Mouse (Mus musculus): ENCODE results near the gene Nf1. TPM values are rescaled to one million over a fixed set of nuclear protein-coding genes. Genes with fewer than 3 reads are reported as not detected.

Gene Nf1
- polyA plus RNA-seq, 1 experiment, result 8.0 TPM

- TF ChIP-seq GATA1 (IDR thresholded peaks at IDR 0.05; ENCODE audit: low read length), result no peak
Observed at GRCm38 (mm10) chr11:79494976-79495800, 155.7 kb downstream of the Nf1 start.

GRCm38 (mm10) chr11:79502917-79503316 is 163.4 kb downstream of the Nf1 start:
- TF ChIP-seq GATA1 (IDR thresholded peaks at IDR 0.05; ENCODE audit: low read length), result no peak

DNA sequence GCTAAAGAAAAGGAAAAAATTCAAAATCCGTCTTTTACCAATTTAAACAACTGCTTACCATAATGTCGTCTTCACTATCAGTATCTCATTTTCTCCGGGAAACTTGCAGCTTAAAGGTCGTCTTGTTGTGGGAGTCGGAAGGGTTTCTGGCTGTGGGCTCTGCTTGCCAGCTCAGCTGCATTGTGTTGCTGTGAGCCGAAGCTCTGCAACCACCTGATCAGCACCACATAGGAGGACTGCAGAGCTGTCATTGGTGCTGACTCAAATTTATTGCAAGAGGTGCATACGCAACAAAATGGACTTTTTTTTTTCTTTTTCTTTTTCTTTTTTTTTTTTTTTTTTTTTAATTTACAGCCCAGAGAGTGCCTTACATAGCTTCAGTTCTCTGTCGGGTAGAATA is 164.4 kb downstream of the Nf1 start, which contains the start of gene Omg:
Gene Omg (minus strand): TSS at position 240 of the 400 bp plus-strand sequence.
- no peak for TF ChIP-seq GATA1 (IDR thresholded peaks at IDR 0.05; ENCODE audit: low read length)

DNA sequence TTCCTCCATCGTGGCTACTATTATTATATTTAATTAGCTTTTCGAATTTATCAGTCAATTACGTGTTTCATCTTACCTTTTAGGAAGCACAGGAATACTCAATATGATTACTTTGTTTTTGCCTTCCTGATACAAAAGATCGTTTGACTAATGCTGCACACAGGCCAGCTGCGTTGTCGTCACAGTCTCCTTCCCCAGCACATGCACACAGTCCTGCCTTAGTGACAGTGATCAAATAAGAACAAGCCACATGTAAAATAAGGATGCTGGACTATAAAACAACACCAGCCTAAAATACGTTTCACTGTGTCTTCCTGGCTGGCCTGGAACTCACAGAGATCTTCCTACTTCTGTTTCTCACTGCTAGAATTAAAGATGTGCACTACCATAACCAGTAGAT is 165.0 kb downstream of the Nf1 start:
- TF ChIP-seq GATA1 (IDR thresholded peaks at IDR 0.05; ENCODE audit: low read length), result no peak

DNA sequence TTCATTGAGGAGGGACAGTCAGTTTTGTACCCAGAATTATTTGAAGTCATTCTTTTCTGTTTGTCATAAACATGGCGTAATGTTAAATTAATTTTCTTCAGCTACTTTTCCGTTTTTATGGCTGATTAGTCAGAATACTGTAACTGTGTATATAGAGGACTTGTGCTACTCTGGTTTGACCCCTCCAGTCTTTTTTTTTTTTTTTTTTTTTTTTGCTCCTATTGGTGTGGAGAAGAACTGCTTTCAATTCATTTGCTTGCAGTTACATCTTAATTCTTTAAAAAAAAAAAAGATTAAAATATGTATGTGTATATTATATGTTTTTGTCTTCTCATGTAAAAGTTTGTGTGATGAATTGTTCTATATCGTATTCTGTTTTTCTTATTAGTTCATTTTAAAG is 172.5 kb downstream of the Nf1 start:
- TF ChIP-seq GATA1 (IDR thresholded peaks at IDR 0.05; ENCODE audit: low read length), result no peak

DNA sequence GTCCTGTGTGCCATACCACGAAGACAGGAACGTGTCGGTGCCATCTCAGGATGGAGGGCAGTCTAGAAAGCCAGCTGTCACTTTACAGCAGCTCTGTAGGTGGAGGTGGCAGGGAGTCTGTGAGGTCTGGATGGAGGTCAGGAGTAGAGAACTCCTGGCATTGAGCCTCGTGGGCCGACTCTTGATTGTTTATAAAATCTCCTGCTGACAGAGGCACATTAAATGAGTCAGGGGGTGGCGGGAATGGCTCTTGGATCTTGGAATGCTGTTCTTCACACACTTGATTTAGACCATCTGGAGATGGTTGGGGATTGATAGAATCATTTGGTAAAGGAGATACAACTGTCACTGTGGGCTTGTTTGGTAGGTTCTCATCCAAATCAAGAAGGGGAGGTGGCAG is 175.8 kb downstream of the Nf1 start:
- no peak for TF ChIP-seq GATA1 (IDR thresholded peaks at IDR 0.05; ENCODE audit: low read length)

DNA sequence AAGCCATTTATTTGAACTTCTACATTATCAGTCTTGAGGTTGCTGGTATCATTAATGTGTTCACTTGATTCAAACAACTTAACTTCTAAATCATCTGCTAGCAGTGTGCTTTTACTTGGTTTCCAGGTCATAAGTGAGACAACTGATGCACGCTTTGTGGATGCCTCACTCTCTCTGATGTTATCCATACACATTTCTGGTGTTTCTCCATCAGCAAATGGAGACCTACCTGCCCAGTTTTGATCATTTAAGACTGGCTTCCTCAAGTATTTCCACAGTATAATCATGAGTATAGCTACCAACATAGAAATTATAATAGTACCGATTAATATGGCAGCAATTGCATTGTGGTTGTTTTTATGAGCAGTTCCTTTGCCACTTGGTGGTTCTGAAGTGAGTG is 176.3 kb downstream of the Nf1 start:
- TF ChIP-seq GATA1 (IDR thresholded peaks at IDR 0.05; ENCODE audit: low read length), result no peak

DNA sequence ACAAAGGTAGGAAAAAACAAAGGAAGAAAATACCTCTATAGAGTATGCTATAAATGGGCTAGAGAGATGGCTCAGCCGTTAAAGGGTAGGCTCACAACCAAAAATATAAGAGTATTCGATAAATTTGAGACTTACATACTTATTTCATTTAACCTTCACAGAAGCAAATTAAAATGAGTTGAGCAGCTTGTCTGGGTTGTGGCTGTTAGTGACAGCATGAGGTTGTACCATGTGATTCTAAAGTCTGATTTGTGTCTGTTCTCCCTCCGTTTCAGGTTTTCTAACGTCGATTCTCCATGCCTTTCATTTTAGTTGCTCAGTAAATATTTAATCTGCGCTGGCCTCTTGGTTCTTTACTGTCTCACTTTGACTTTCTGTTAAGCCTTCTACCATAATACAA is 179.8 kb downstream of the Nf1 start:
- no peak for TF ChIP-seq GATA1 (IDR thresholded peaks at IDR 0.05; ENCODE audit: low read length)

DNA sequence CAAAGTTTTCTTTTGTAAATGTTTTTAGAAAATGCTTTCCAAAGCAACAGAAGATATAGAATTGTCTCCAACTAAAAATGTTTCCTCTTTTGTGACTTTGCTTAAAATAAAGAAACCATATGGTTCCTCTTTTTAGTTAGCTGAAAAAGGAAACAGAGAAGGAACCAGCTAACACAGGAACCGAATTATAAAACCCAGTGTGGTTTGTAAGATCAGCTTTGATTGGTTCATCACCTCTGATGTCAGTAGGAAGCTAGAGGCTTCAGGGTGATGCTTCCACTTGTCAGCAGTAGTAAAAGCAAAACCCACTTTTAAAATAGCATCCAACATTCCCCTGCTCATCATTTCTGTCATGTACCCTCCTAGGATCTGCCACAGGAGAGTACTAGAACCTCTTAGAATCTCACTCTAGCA is 180.4 kb downstream of the Nf1 start:
- no peak for TF ChIP-seq GATA1 (IDR thresholded peaks at IDR 0.05; ENCODE audit: low read length)

GRCm38 (mm10) chr11:79520772-79521171 is 181.3 kb downstream of the Nf1 start:
- TF ChIP-seq GATA1 (IDR thresholded peaks at IDR 0.05; ENCODE audit: low read length), result no peak

- TF ChIP-seq GATA1 (IDR thresholded peaks at IDR 0.05; ENCODE audit: low read length), result no peak
Observed at GRCm38 (mm10) chr11:79521930-79522329, 182.4 kb downstream of the Nf1 start.

- TF ChIP-seq GATA1 (IDR thresholded peaks at IDR 0.05; ENCODE audit: low read length), result no peak
Observed at GRCm38 (mm10) chr11:79522944-79523343, 183.5 kb downstream of the Nf1 start.

- no peak for TF ChIP-seq GATA1 (IDR thresholded peaks at IDR 0.05; ENCODE audit: low read length)
Observed at GRCm38 (mm10) chr11:79523560-79524309, 184.2 kb downstream of the Nf1 start, which contains the start of gene Evi2b. TSS of gene Evi2b (minus strand) at chr11:79523762.

DNA sequence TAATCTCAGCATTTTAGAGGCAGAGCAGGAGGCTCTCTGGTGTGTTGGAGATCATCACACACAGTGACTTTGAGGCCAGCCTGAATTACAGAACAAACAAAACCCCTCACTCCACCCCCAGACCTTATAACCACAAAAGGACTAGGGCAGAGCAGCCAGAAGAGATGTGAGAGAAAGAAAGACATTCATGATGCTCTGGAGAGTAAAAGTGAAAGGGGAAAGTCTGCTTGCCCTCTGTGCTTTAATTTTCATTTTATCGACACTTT is 184.8 kb downstream of the Nf1 start:
- TF ChIP-seq GATA1 (IDR thresholded peaks at IDR 0.05; ENCODE audit: low read length), result no peak

GRCm38 (mm10) chr11:79526549-79526948 is 187.1 kb downstream of the Nf1 start:
- no peak for TF ChIP-seq GATA1 (IDR thresholded peaks at IDR 0.05; ENCODE audit: low read length)

- TF ChIP-seq GATA1 (IDR thresholded peaks at IDR 0.05; ENCODE audit: low read length), result no peak
Observed at GRCm38 (mm10) chr11:79527015-79527738, 187.7 kb downstream of the Nf1 start.
